Mouse (Mus musculus) activated CD4-positive, CD25-positive, alpha-beta regulatory T cell (primary cell): ENCODE data around the gene B3galnt1. TPM values are rescaled to one million over a fixed set of nuclear protein-coding genes. Genes with fewer than 3 reads are reported as not detected.

Source experiments
- polyA plus RNA-seq, 2 experiments: library from polyadenylated mRNA; unstranded; fragments of 100-300 nt; shearing (Covaris generic); gene quantifications; one replicate each; pipeline ENCODE4 v1.2.1; 2017

Gene B3galnt1
- polyA plus RNA-seq = under 1 TPM in 1 of 2 experiments, not detected in 1; 0.97 TPM

DNA sequence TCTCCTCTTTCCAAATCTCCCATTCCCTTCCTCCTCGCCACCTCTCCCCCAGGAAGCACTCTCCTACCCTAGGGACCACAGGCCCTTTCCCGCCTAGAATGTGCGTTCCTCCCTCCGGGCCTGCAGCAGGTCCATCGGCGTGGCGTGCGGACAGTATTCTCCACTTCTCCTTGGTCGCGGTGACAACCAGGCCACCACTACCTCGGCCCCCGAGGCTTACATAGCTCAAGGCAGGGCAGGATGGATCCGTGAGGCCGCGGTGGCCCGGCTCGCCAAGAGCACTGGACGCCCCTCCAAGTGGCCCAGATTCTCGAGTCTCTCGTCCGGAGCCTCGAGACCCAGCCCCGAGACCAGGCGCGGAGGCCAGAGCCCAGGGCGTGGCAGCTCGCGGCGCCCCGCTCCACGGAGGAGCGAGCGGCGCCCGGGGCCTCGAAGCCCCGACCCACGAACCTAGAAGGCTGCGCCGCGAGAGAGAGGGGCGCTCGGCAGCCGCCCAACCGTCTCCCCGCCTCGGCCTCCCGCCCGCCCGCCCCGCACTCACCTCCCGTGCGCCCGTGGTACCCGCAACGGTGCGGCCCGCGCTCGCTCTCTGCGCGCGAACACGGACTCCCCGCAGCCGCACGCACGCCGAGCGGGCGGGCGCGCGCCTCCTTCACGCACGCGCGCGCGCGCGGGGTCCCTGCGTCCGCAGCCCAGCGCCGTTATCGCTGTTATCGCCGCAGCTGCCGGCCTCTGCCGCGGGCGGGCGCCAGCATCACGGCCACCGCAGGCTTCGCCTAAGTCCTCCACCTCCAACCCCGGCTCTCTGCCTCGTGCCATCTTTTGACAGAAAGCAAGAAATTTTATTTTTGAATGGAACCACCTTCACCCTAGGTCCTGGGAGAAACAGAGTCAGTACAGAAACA, at the start of gene B3galnt1:
Gene B3galnt1, minus strand, starts transcription at position 700 of the 905 bp plus-strand sequence.

Other genes starting within 250 kb of the B3galnt1 start
- 100 to 1,000 TPM; 123 to 153 TPM for gene Nmd3, start 123.0 kb upstream of the B3galnt1 start, polyA plus RNA-seq